Mouse (Mus musculus): ENCODE data around the gene Plekhh1. TPM values are rescaled to one million over a fixed set of nuclear protein-coding genes. Genes with fewer than 3 reads are reported as not detected.
"Not testable (repeated sequence)": the region's sequence is repeated elsewhere in the genome, so short reads cannot be mapped to it uniquely, and the experiment has no call there.

Gene Plekhh1
- polyA plus RNA-seq, 1 experiment from 2014 or later, result 4.3 TPM

GRCm38 (mm10) chr12:79006076-79006475 lies 22.9 kb upstream of the Plekhh1 start:
- Histone ChIP-seq H3K27me3 (replicated peaks; ENCODE audit: low read depth, poor library complexity, severe bottlenecking) (peaks cover 40% of the 10 kb centered on the region), H3K36me3 (replicated peaks) (no peaks in the 10 kb centered on the region), H3K4me3 (peak overlapping the region; percentile 95), H3K27ac (replicated peaks) (no peak overlapping the region), H3K4me1 (peaks cover 21% of the 10 kb centered on the region), H3K9me3 (no peaks in the 10 kb centered on the region)
- 36% methylated on average over 9 of the region's 9 CpGs for whole genome bisulfite sequencing
- DNase-seq (ENCODE audit: low spot score), result no peak

- no peaks in the 10 kb centered on the region for H3K9me3 ChIP-seq
- whole genome bisulfite sequencing, result under 1% methylated on average over 52 of the region's 53 CpGs
- H3K4me1 ChIP-seq, result peaks cover 24% of the 10 kb centered on the region
- H3K27ac ChIP-seq (replicated peaks), result peak overlapping the region; percentile 82
- peaks cover 40% of the 10 kb centered on the region for H3K27me3 ChIP-seq (replicated peaks; ENCODE audit: low read depth, poor library complexity, severe bottlenecking)
- peak; percentile 56 for DNase-seq (ENCODE audit: low spot score)
- peak overlapping the region; percentile 95 for H3K4me3 ChIP-seq
- no peaks in the 10 kb centered on the region for H3K36me3 ChIP-seq (replicated peaks)
These were observed 22.4 kb upstream of the Plekhh1 start for GRCm38 (mm10) chr12:79006478-79007125.

GRCm38 (mm10) chr12:79007126-79007753 lies 21.7 kb upstream of the Plekhh1 start, which contains the start of gene Tmem229b:
Gene Tmem229b (minus strand): TSS chr12:79007627.
- WGBS, result 1% methylated on average over 49 of the region's 49 CpGs
- H3K27ac ChIP-seq (replicated peaks), result peak within 1 kb of the TSS; percentile 82
- DNase-seq (ENCODE audit: low spot score), result peak; percentile 79

GRCm38 (mm10) chr12:79010569-79010968 lies 18.4 kb upstream of the Plekhh1 start:
- WGBS, result 39% methylated on average over 3 of the region's 3 CpGs
- no peak overlapping the region for H3K4me3 ChIP-seq
- peaks cover 21% of the 10 kb centered on the region for H3K4me1 ChIP-seq
- H3K36me3 ChIP-seq (replicated peaks), result no peaks in the 10 kb centered on the region
- DNase-seq (ENCODE audit: low spot score), result no peak
- H3K27me3 ChIP-seq (replicated peaks; ENCODE audit: low read depth, poor library complexity, severe bottlenecking), result peaks cover 28% of the 10 kb centered on the region
- no peaks in the 10 kb centered on the region for H3K9me3 ChIP-seq
- no peak overlapping the region for H3K27ac ChIP-seq (replicated peaks)

More at GRCm38 (mm10) chr12:79007126-79007753, 21.7 kb upstream of the Plekhh1 start, which contains the start of gene Tmem229b:
- Histone ChIP-seq H3K4me1 (peaks cover 24% of the 10 kb centered on the region), H3K27me3 (replicated peaks; ENCODE audit: low read depth, poor library complexity, severe bottlenecking) (peaks cover 40% of the 10 kb centered on the region), H3K36me3 (replicated peaks) (no peaks in the 10 kb centered on the region), H3K9me3 (no peaks in the 10 kb centered on the region), H3K4me3 (peak within 1 kb of the TSS; percentile 95)

GRCm38 (mm10) chr12:79016109-79016508 lies 12.9 kb upstream of the Plekhh1 start:
- WGBS, result 28% methylated on average over 5 of the region's 5 CpGs
- no peak for DNase-seq (ENCODE audit: low spot score)
- no peaks in the 10 kb centered on the region for H3K27me3 ChIP-seq (replicated peaks; ENCODE audit: low read depth, poor library complexity, severe bottlenecking)
- H3K4me3 ChIP-seq, result no peak overlapping the region
- no peaks in the 10 kb centered on the region for H3K9me3 ChIP-seq
- H3K4me1 ChIP-seq, result peaks cover 8% of the 10 kb centered on the region
- H3K36me3 ChIP-seq (replicated peaks), result no peaks in the 10 kb centered on the region
- 0 out of 2 replicates have a peak overlapping the region, but pooled peaks have one; percentile 10 for H3K27ac ChIP-seq (replicated peaks)

- DNase-seq (ENCODE audit: low spot score), result no peak
- WGBS, result 66% methylated on average over 4 of the region's 4 CpGs
- no peaks in the 10 kb centered on the region for H3K27me3 ChIP-seq (replicated peaks; ENCODE audit: low read depth, poor library complexity, severe bottlenecking)
- H3K36me3 ChIP-seq (replicated peaks), result no peaks in the 10 kb centered on the region
- no peaks in the 10 kb centered on the region for H3K9me3 ChIP-seq
- H3K4me3 ChIP-seq, result no peak overlapping the region
- no peak overlapping the region for H3K27ac ChIP-seq (replicated peaks)
- peaks cover 5% of the 10 kb centered on the region for H3K4me1 ChIP-seq
These were observed 11.0 kb upstream of the Plekhh1 start for GRCm38 (mm10) chr12:79017994-79018399.

- 88% methylated on average over 1 of the region's 1 CpGs for WGBS
These were observed 7.1 kb upstream of the Plekhh1 start for GRCm38 (mm10) chr12:79021902-79022301.

GRCm38 (mm10) chr12:79022882-79023281 lies 6.1 kb upstream of the Plekhh1 start:
- Histone ChIP-seq H3K4me3 (no peak overlapping the region), H3K4me1 (peaks cover 14% of the 10 kb centered on the region; the same call in 1 of the 2 replicates), H3K9me3 (no peaks in the 10 kb centered on the region), H3K27me3 (replicated peaks; ENCODE audit: low read depth, poor library complexity, severe bottlenecking) (no peaks in the 10 kb centered on the region), H3K27ac (replicated peaks) (no peak overlapping the region), H3K36me3 (replicated peaks) (no peaks in the 10 kb centered on the region)
- WGBS, result 12% methylated on average over 3 of the region's 3 CpGs
- DNase-seq (ENCODE audit: low spot score), result peak; percentile 58

More at GRCm38 (mm10) chr12:79021902-79022301, 7.1 kb upstream of the Plekhh1 start:
- H3K4me1 ChIP-seq, result peaks cover 14% of the 10 kb centered on the region; the same call in 1 of the 2 replicates
- H3K36me3 ChIP-seq (replicated peaks), result no peaks in the 10 kb centered on the region
- no peak for DNase-seq (ENCODE audit: low spot score)
- H3K27ac ChIP-seq (replicated peaks), result no peak overlapping the region
- no peaks in the 10 kb centered on the region for H3K9me3 ChIP-seq
- H3K4me3 ChIP-seq, result no peak overlapping the region
- no peaks in the 10 kb centered on the region for H3K27me3 ChIP-seq (replicated peaks; ENCODE audit: low read depth, poor library complexity, severe bottlenecking)

GRCm38 (mm10) chr12:79027526-79027925 lies 1.4 kb upstream of the Plekhh1 start:
- not testable (repeated sequence) for H3K9me3 ChIP-seq; H3K36me3 ChIP-seq (replicated peaks); DNase-seq (ENCODE audit: low spot score); H3K27ac ChIP-seq (replicated peaks); H3K4me3 ChIP-seq
- peaks cover 15% of the 10 kb centered on the region; the same call in 1 of the 2 replicates for H3K27me3 ChIP-seq (replicated peaks; ENCODE audit: low read depth, poor library complexity, severe bottlenecking)
- 88% methylated on average over 8 of the region's 8 CpGs for WGBS
- peaks cover 32% of the 10 kb centered on the region for H3K4me1 ChIP-seq

- 97% methylated on average over 2 of the region's 2 CpGs for WGBS
- Histone ChIP-seq H3K36me3 (replicated peaks) (no peaks in the 10 kb centered on the region), H3K4me1 (peaks cover 9% of the 10 kb centered on the region), H3K9me3 (no peaks in the 10 kb centered on the region), H3K27ac (replicated peaks) (no peak overlapping the region), H3K4me3 (no peak overlapping the region), H3K27me3 (replicated peaks; ENCODE audit: low read depth, poor library complexity, severe bottlenecking) (peaks cover 15% of the 10 kb centered on the region; the same call in 1 of the 2 replicates)
- DNase-seq (ENCODE audit: low spot score), result no peak
These were observed 5.4 kb downstream of the Plekhh1 start for GRCm38 (mm10) chr12:79034331-79034730.

GRCm38 (mm10) chr12:79035349-79035748 lies 6.4 kb downstream of the Plekhh1 start:
- H3K27me3 ChIP-seq (replicated peaks; ENCODE audit: low read depth, poor library complexity, severe bottlenecking), result peaks cover 5% of the 10 kb centered on the region; the same call in 1 of the 2 replicates
- no peak overlapping the region for H3K4me3 ChIP-seq
- DNase-seq (ENCODE audit: low spot score), result no peak
- H3K36me3 ChIP-seq (replicated peaks), result no peaks in the 10 kb centered on the region
- H3K9me3 ChIP-seq, result no peaks in the 10 kb centered on the region
- peaks cover 3% of the 10 kb centered on the region; the same call in 1 of the 2 replicates for H3K4me1 ChIP-seq
- 15% methylated on average over 3 of the region's 3 CpGs for WGBS
- H3K27ac ChIP-seq (replicated peaks), result no peak overlapping the region

GRCm38 (mm10) chr12:79039708-79040107 lies 10.7 kb downstream of the Plekhh1 start:
- WGBS, result 65% methylated on average over 8 of the region's 8 CpGs
- no peaks in the 10 kb centered on the region for H3K27me3 ChIP-seq (replicated peaks; ENCODE audit: low read depth, poor library complexity, severe bottlenecking)
- H3K4me3 ChIP-seq, result no peak overlapping the region
- no peak for DNase-seq (ENCODE audit: low spot score)
- peaks cover 27% of the 10 kb centered on the region; the same call in 1 of the 2 replicates for H3K36me3 ChIP-seq (replicated peaks)
- peaks cover 3% of the 10 kb centered on the region; the same call in 1 of the 2 replicates for H3K4me1 ChIP-seq
- no peaks in the 10 kb centered on the region for H3K9me3 ChIP-seq
- H3K27ac ChIP-seq (replicated peaks), result no peak overlapping the region; the same call in 1 of the 2 replicates

Measured in embryonic facial prominence, embryonic 10.5 days (tissue).